29 mouse cellular contexts compared by ENCODE assay signal in genomic region chr3:58281291-58281690, GRCm38 (mm10).
DNase-seq lines count a peak whose midpoint lies in the region; ATAC-seq and TF ChIP-seq lines count a peak whose summit lies in the region.
"Had no signal": no experiment of that assay in that cellular context is flagged by ENCODE, and none has a peak within 500 bp of the region (broad histone marks: within the 10 kb centered on the region; RNA-seq: fewer than 3 reads in every experiment).

No protein-coding gene starts in this region.

- peak; percentile 20 for DNase-seq in liver, adult 2 months (ENCODE audit: extremely low read depth, low read depth, low spot score)
- peak; percentile 85 for DNase-seq in 3T3-L1 (ENCODE audit: low read depth, low spot score)
- DNase-seq in CH12.LX (ENCODE audit: extremely low read depth), result no peak
- DNase-seq in gastrocnemius, postnatal 25 days, result no peak
- DNase-seq: adrenal gland, postnatal 10 days; adrenal gland, postnatal 36 days; B cell, adult 2 months; cerebellum, adult 18-20 months; cerebellum, adult 9-10 months; cerebellum, postnatal 14 days; gastrocnemius, postnatal 36 days; heart, adult 2 months; heart, postnatal 14 days; heart, postnatal 4 days; kidney, adult 8-10 months had no signal

- no peak for TF ChIP-seq CTCF in liver, adult 2 months (IDR thresholded peaks at IDR 0.05; ENCODE audit: low read depth, low read length)
- TF ChIP-seq CTCF in CH12.LX (conservative IDR thresholded peaks at IDR 0.05 in 1 of 2, IDR thresholded peaks at IDR 0.05 in 1 of 2; ENCODE audit: low read depth in 2 of 2, low read length in 2 of 2), result no peak
- TF ChIP-seq CTCF in embryonic fibroblast, embryonic 13.5 days (IDR thresholded peaks at IDR 0.05; ENCODE audit: borderline replicate concordance, insufficient read depth, low read length), result no peak

- no peak overlapping the region for H3K4me3 ChIP-seq in liver, adult 2 months (ENCODE audit: insufficient read depth, low read depth, low read length)
- no peak overlapping the region for H3K4me3 ChIP-seq in liver, embryonic 12.5 days
- no peak overlapping the region for H3K4me3 ChIP-seq in CH12.LX (replicated peaks in 1 of 3; ENCODE audit: low read depth in 2 of 3, low read length in 2 of 3, poor library complexity in 1 of 3)
- H3K4me3 ChIP-seq in embryonic fibroblast, embryonic 13.5 days (ENCODE audit: insufficient read depth, low read length), result no peak overlapping the region
- H3K4me3 ChIP-seq in hindbrain, embryonic 16.5 days (ENCODE audit: low read length), result no peak overlapping the region
- H3K4me3 ChIP-seq: embryonic facial prominence, embryonic 12.5 days; forebrain, embryonic 10.5 days; forebrain, embryonic 13.5 days; heart, adult 2 months; heart, embryonic 10.5 days; heart, embryonic 13.5 days had no signal

- no peaks in the 10 kb centered on the region for H3K9me3 ChIP-seq in liver, embryonic 12.5 days (replicated peaks)
- no peaks in the 10 kb centered on the region for H3K9me3 ChIP-seq in CH12.LX (replicated peaks; ENCODE audit: low read length)
- no peaks in the 10 kb centered on the region; the same call in 1 of the 2 replicates for H3K9me3 ChIP-seq in hindbrain, embryonic 16.5 days (ENCODE audit: control insufficient read depth, low read length)
- H3K9me3 ChIP-seq: embryonic facial prominence, embryonic 12.5 days; forebrain, embryonic 10.5 days; forebrain, embryonic 13.5 days; G1E; heart, embryonic 10.5 days had no signal

- no peak for TF ChIP-seq POLR2A in liver, adult 2 months (IDR thresholded peaks at IDR 0.05; ENCODE audit: extremely low read depth, insufficient read depth, low read length)
- TF ChIP-seq POLR2A in CH12.LX (IDR thresholded peaks at IDR 0.05; ENCODE audit: low read depth, low read length), result no peak
- no peak for TF ChIP-seq POLR2A in embryonic fibroblast, embryonic 13.5 days (IDR thresholded peaks at IDR 0.05; ENCODE audit: low read depth, low read length)

- H3K27ac ChIP-seq in liver, adult 2 months (replicated peaks; ENCODE audit: insufficient read depth, low read depth, low read length), result no peak overlapping the region
- no peak overlapping the region for H3K27ac ChIP-seq in liver, embryonic 12.5 days
- no peak overlapping the region for H3K27ac ChIP-seq in CH12.LX (ENCODE audit: insufficient read depth, low read depth)
- peak overlapping the region; percentile 68 for H3K27ac ChIP-seq in embryonic fibroblast, embryonic 13.5 days (ENCODE audit: insufficient read depth, low read length)
- H3K27ac ChIP-seq in hindbrain, embryonic 16.5 days (ENCODE audit: low read depth, low read length), result no peak overlapping the region
- H3K27ac ChIP-seq: embryonic facial prominence, embryonic 12.5 days; forebrain, embryonic 10.5 days; forebrain, embryonic 13.5 days; heart, adult 2 months; heart, embryonic 10.5 days; heart, embryonic 13.5 days; hindbrain, embryonic 14.5 days had no signal

- no peaks in the 10 kb centered on the region for H3K4me1 ChIP-seq in liver, adult 2 months (ENCODE audit: control insufficient read depth, insufficient read depth, low read length)
- H3K4me1 ChIP-seq in liver, embryonic 12.5 days, result no peaks in the 10 kb centered on the region
- H3K4me1 ChIP-seq in CH12.LX (ENCODE audit: control insufficient read depth in 1 of 2, insufficient read depth in 2 of 2), result no peaks in the 10 kb centered on the region
- 0 out of 2 replicates have a peak, but pooled peaks cover 2% of the 10 kb centered on the region for H3K4me1 ChIP-seq in embryonic fibroblast, embryonic 13.5 days (ENCODE audit: control insufficient read depth, insufficient read depth, low read length)
- H3K4me1 ChIP-seq in hindbrain, embryonic 16.5 days (ENCODE audit: control insufficient read depth, insufficient read depth, low read depth, low read length), result no peaks in the 10 kb centered on the region
- H3K4me1 ChIP-seq: embryonic facial prominence, embryonic 12.5 days; forebrain, embryonic 10.5 days; forebrain, embryonic 13.5 days; heart, embryonic 10.5 days; heart, embryonic 13.5 days had no signal

- in situ Hi-C loops in CH12.LX (cut with MboI; ENCODE audit: low pct_ligation_motif_present, low pct_unique_long_range_greater_than_20kb, low sequenced_read_pairs), result no loop called here

- H3K4me2 ChIP-seq in liver, embryonic 12.5 days, result no peak overlapping the region
- H3K4me2 ChIP-seq in CH12.LX (ENCODE audit: insufficient read depth, low read depth, poor library complexity, severe bottlenecking), result peak overlapping the region; percentile 56
- no peak overlapping the region for H3K4me2 ChIP-seq in hindbrain, embryonic 16.5 days (ENCODE audit: low read length)
- H3K4me2 ChIP-seq: embryonic facial prominence, embryonic 12.5 days; forebrain, embryonic 13.5 days; heart, embryonic 13.5 days; hindbrain, embryonic 14.5 days had no signal

- H3K27me3 ChIP-seq in liver, adult 2 months (ENCODE audit: control insufficient read depth, insufficient read depth, low read length), result no peaks in the 10 kb centered on the region
- H3K27me3 ChIP-seq in liver, embryonic 12.5 days (replicated peaks), result no peaks in the 10 kb centered on the region
- H3K27me3 ChIP-seq in CH12.LX (replicated peaks), result no peaks in the 10 kb centered on the region
- no peaks in the 10 kb centered on the region for H3K27me3 ChIP-seq in hindbrain, embryonic 16.5 days (replicated peaks; ENCODE audit: control insufficient read depth, insufficient read depth, low read length)
- H3K27me3 ChIP-seq: embryonic facial prominence, embryonic 12.5 days; forebrain, embryonic 13.5 days; heart, embryonic 13.5 days had no signal

- dilution Hi-C loops in CH12.LX (cut with MboI; ENCODE audit: extremely low pct_ligation_motif_present, extremely low pct_unique_long_range_greater_than_20kb, low sequenced_read_pairs), result no loop called here

- ATAC-seq in liver, embryonic 12.5 days, result no peak
- ATAC-seq in megakaryocyte-erythroid progenitor cell, adult 5-6 weeks (replicated peaks; ENCODE audit: low FRiP score, low TSS enrichment, poor library complexity, severe bottlenecking), result no peak
- ATAC-seq in hindbrain, embryonic 16.5 days, result no peak
- ATAC-seq: activated CD4-positive, CD25-positive, alpha-beta regulatory T cell, adult 4 months; forebrain, embryonic 13.5 days; forebrain, embryonic 16.5 days; intestine, postnatal 0 days had no signal

- no peak for TF ChIP-seq EP300 in CH12.LX (IDR thresholded peaks at IDR 0.05; ENCODE audit: low read length)

- H3K79me2 ChIP-seq in liver, adult 2 months (ENCODE audit: control insufficient read depth, insufficient read depth, low read length), result no peaks in the 10 kb centered on the region
- no peaks in the 10 kb centered on the region for H3K79me2 ChIP-seq in CH12.LX (replicated peaks; ENCODE audit: control insufficient read depth, extremely low read depth, insufficient read depth, poor library complexity, severe bottlenecking)

- no peak overlapping the region for H3K9ac ChIP-seq in liver, adult 2 months (ENCODE audit: low read depth, low read length)
- H3K9ac ChIP-seq in liver, embryonic 12.5 days, result no peak overlapping the region
- H3K9ac ChIP-seq in CH12.LX (ENCODE audit: insufficient read depth, low read depth), result no peak overlapping the region
- no peak overlapping the region for H3K9ac ChIP-seq in hindbrain, embryonic 16.5 days (ENCODE audit: low read depth, low read length)
- H3K9ac ChIP-seq: embryonic facial prominence, embryonic 12.5 days; forebrain, embryonic 13.5 days; heart, embryonic 13.5 days; hindbrain, embryonic 14.5 days had no signal

- H3K36me3 ChIP-seq in liver, adult 2 months (ENCODE audit: control insufficient read depth, insufficient read depth, low read length), result no peaks in the 10 kb centered on the region
- H3K36me3 ChIP-seq in liver, embryonic 12.5 days, result no peaks in the 10 kb centered on the region
- H3K36me3 ChIP-seq in CH12.LX (replicated peaks in 1 of 2; ENCODE audit: control insufficient read depth in 1 of 2, insufficient read depth in 1 of 2, low read length in 1 of 2), result no peaks in the 10 kb centered on the region
- H3K36me3 ChIP-seq in hindbrain, embryonic 16.5 days (ENCODE audit: control insufficient read depth, insufficient read depth, low read length), result no peaks in the 10 kb centered on the region
- H3K36me3 ChIP-seq: embryonic facial prominence, embryonic 12.5 days; forebrain, embryonic 10.5 days; G1E; heart, embryonic 10.5 days; heart, embryonic 13.5 days had no signal

- TF ChIP-seq RAD21 in CH12.LX (IDR thresholded peaks at IDR 0.05; ENCODE audit: low read depth, low read length), result no peak

- WGBS in liver, adult 2 months, result 45% methylated on average over 6 of the region's 6 CpGs
- WGBS in liver, embryonic 12.5 days (ENCODE audit: insufficient replicate concordance), result 58% methylated on average over 6 of the region's 6 CpGs
- 87% methylated on average over 6 of the region's 6 CpGs for WGBS in hindbrain, embryonic 16.5 days

TF ChIP-seq in CH12.LX, 34 proteins besides CTCF, POLR2A, EP300 and RAD21:
- TF ChIP-seq PAX5 (IDR thresholded peaks at IDR 0.05; ENCODE audit: low read length) (no peak), NRF1 (IDR thresholded peaks at IDR 0.05; ENCODE audit: low read depth, low read length) (no peak), MAZ (IDR thresholded peaks at IDR 0.05; ENCODE audit: low read depth, low read length) (no peak), JUN (IDR thresholded peaks at IDR 0.05; ENCODE audit: insufficient read depth, low read depth, low read length) (no peak), MEF2A (IDR thresholded peaks at IDR 0.05; ENCODE audit: borderline replicate concordance, low read depth, low read length) (no peak)
TF ChIP-seq in CH12.LX: peak in this region for 0.

Comparison
In these comparisons a context has a peak if more than half of its experiments do, and no peak if none do; other contexts are left out.
1. DNase-seq: peak in liver, adult 2 months (single experiment) and 3T3-L1 (single experiment); none in CH12.LX (single experiment) and gastrocnemius, postnatal 25 days (single experiment).